Mouse (Mus musculus) liver, embryonic 16.5 days (tissue): ENCODE data around the gene Rsph10b. TPM values are rescaled to one million over a fixed set of nuclear protein-coding genes. Genes with fewer than 3 reads are reported as not detected.
"Not testable (repeated sequence)": the region's sequence is repeated elsewhere in the genome, so short reads cannot be mapped to it uniquely, and the experiment has no call there.

Source experiments
- ATAC-seq: fragments of 200-750 bp; cut with Nextera tagmentation; 2 replicates; pipeline ENCODE4 v1.8.0; 2017; ENCODE audit warnings: low read depth, mild to moderate bottlenecking, moderate number of reproducible peaks, moderate library complexity
- H3K27ac ChIP-seq: fragments of 300-500 bp; sonication (generic); 2 replicates; pipeline ENCODE4 v1.5.1; 2014; ENCODE audit warnings: mild to moderate bottlenecking, low read length
- H3K27me3 ChIP-seq: fragments of 300-500 bp; sonication (generic); 2 replicates; pipeline ENCODE4 v1.6.1; 2014; ENCODE audit warnings: low read depth, low read length, mixed read lengths; ENCODE audit not compliant: control insufficient read depth, insufficient read depth
- H3K36me3 ChIP-seq: fragments of 300-500 bp; sonication (generic); 2 replicates; pipeline ENCODE4 v1.6.1; 2014; ENCODE audit warnings: mild to moderate bottlenecking; ENCODE audit not compliant: control insufficient read depth, insufficient read depth
- H3K4me1 ChIP-seq: fragments of 300-500 bp; sonication (generic); 2 replicates; pipeline ENCODE4 v1.6.1; 2014; ENCODE audit warnings: low read depth, low read length, mixed read lengths; ENCODE audit not compliant: control insufficient read depth
- H3K4me2 ChIP-seq: fragments of 300-500 bp; sonication (generic); 2 replicates; pipeline ENCODE4 v1.6.1; 2014; ENCODE audit warnings: low read depth, low read length, mixed read lengths
- H3K4me3 ChIP-seq: fragments of 300-500 bp; sonication (generic); 2 replicates; pipeline ENCODE4 v1.5.1; 2014; ENCODE audit warnings: low read depth, mild to moderate bottlenecking, low read length
- H3K9ac ChIP-seq: fragments of 300-500 bp; sonication (generic); 2 replicates; pipeline ENCODE4 v1.6.1; 2014; ENCODE audit warnings: low read depth, low read length
- H3K9me3 ChIP-seq: fragments of 300-500 bp; sonication (generic); replicated peaks from 2 replicates; pipeline ENCODE4 v1.6.1; 2016; ENCODE audit warnings: low read length; ENCODE audit not compliant: control insufficient read depth
- WGBS: fragments of 180-500 bp; shearing (Covaris S2); extraction: QIAGEN DNeasy Blood & Tissue Kit; methylation state at CpG from one replicate; pipeline ENCODE4 v1.1.7; 2014; ENCODE audit not compliant: insufficient replicate concordance; 5-methylcytosine and 5-hydroxymethylcytosine counted together
- polyA plus RNA-seq: library from polyadenylated mRNA; unstranded; fragments of >200 nt; fragmentation: Nextera tagmentation; extraction: Ambion mirVana; gene quantifications from 2 replicates; pipeline ENCODE4 v1.2.1, GENCODE M21; 2015

Gene Rsph10b
- polyA plus RNA-seq, 1 experiment from 2014 or later = 0.77 TPM

GRCm38 (mm10) chr5:143993849-143994248 is 61.0 kb downstream of the Rsph10b start:
- no peak for ATAC-seq

GRCm38 (mm10) chr5:143994632-143995365 is 62.0 kb downstream of the Rsph10b start:
- H3K36me3 ChIP-seq = peaks cover 42% of the 10 kb centered on the region
- H3K27ac ChIP-seq = no peak overlapping the region
- no peaks in the 10 kb centered on the region for H3K9me3 ChIP-seq
- ATAC-seq = no peak
- no peaks in the 10 kb centered on the region for H3K27me3 ChIP-seq
- no peak overlapping the region for H3K4me3 ChIP-seq
- no peak overlapping the region for H3K9ac ChIP-seq
- H3K4me2 ChIP-seq = no peak overlapping the region
- 72% methylated on average over 11 of the region's 11 CpGs for WGBS
- no peaks in the 10 kb centered on the region for H3K4me1 ChIP-seq

More at GRCm38 (mm10) chr5:143993849-143994248, 61.0 kb downstream of the Rsph10b start:
- Histone ChIP-seq H3K36me3 (peaks cover 38% of the 10 kb centered on the region), H3K4me3 (no peak overlapping the region), H3K9ac (no peak overlapping the region), H3K27ac (no peak overlapping the region), H3K4me2 (no peak overlapping the region), H3K9me3 (no peaks in the 10 kb centered on the region), H3K4me1 (no peaks in the 10 kb centered on the region), H3K27me3 (no peaks in the 10 kb centered on the region)
- 84% methylated on average over 5 of the region's 5 CpGs for WGBS

- H3K4me3 ChIP-seq = no peak overlapping the region
- H3K36me3 ChIP-seq = peaks cover 30% of the 10 kb centered on the region
- H3K4me2 ChIP-seq = no peak overlapping the region
- ATAC-seq = no peak
- H3K9me3 ChIP-seq = no peaks in the 10 kb centered on the region
- H3K4me1 ChIP-seq = no peaks in the 10 kb centered on the region
- WGBS = 77% methylated on average over 1 of the region's 1 CpGs
- H3K27me3 ChIP-seq = no peaks in the 10 kb centered on the region
- H3K9ac ChIP-seq = no peak overlapping the region
- H3K27ac ChIP-seq = no peak overlapping the region
These were observed 66.6 kb downstream of the Rsph10b start for GRCm38 (mm10) chr5:143999409-143999808.

GRCm38 (mm10) chr5:144002461-144003192 is 69.8 kb downstream of the Rsph10b start:
- no peak for ATAC-seq
- Histone ChIP-seq H3K36me3 (peaks cover 26% of the 10 kb centered on the region), H3K9ac (no peak overlapping the region), H3K4me2 (no peak overlapping the region), H3K4me1 (no peaks in the 10 kb centered on the region), H3K27me3 (no peaks in the 10 kb centered on the region), H3K9me3 (no peaks in the 10 kb centered on the region), H3K27ac (no peak overlapping the region), H3K4me3 (no peak overlapping the region)
- WGBS = 79% methylated on average over 15 of the region's 15 CpGs

- WGBS = 35% methylated on average over 12 of the region's 13 CpGs
- peak overlapping the region; percentile 77 for H3K4me3 ChIP-seq
- peak overlapping the region; percentile 81; the same call in 1 of the 2 replicates for H3K9ac ChIP-seq
- not testable (repeated sequence) for H3K27ac ChIP-seq, H3K27me3 ChIP-seq, H3K9me3 ChIP-seq, ATAC-seq
- H3K4me1 ChIP-seq = peaks cover 11% of the 10 kb centered on the region
- peak overlapping the region; percentile 68 for H3K4me2 ChIP-seq
- H3K36me3 ChIP-seq = peaks cover 35% of the 10 kb centered on the region
These were observed 80.7 kb downstream of the Rsph10b start for GRCm38 (mm10) chr5:144013366-144014134.

- peaks cover 24% of the 10 kb centered on the region for H3K36me3 ChIP-seq
- peak within 1 kb of the TSS; percentile 68 for H3K4me2 ChIP-seq
- no peaks in the 10 kb centered on the region for H3K27me3 ChIP-seq
- ATAC-seq = peak; percentile 99
- H3K9me3 ChIP-seq = no peaks in the 10 kb centered on the region
- peak within 1 kb of the TSS; percentile 81 for H3K9ac ChIP-seq
- 2% methylated on average over 47 of the region's 47 CpGs for WGBS
- H3K4me3 ChIP-seq = peak within 1 kb of the TSS; percentile 77
- peaks cover 11% of the 10 kb centered on the region for H3K4me1 ChIP-seq
- H3K27ac ChIP-seq = peak within 1 kb of the TSS; percentile 84
These were observed 81.9 kb downstream of the Rsph10b start, which contains the start of gene Ccz1 for GRCm38 (mm10) chr5:144014551-144015311. Ccz1 (minus strand) TSS chr5:144014877.

DNA sequence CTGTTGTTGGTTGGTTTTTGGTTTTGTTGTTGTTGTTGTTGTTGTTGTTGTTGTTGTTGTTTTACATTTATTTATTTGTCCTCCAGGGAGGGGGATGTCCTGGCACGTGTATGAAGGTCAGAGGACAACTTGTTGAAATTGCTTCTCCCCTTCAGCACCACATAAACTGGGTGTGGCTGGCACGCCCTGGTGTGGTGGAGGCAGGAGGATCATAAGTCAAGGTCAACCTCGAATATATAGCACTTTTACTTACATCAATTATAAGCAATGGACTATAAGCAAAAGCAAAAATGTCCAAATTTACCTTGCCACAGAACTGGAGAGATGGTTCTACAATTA is 82.4 kb downstream of the Rsph10b start:
- Histone ChIP-seq H3K4me2 (peak overlapping the region; percentile 68), H3K9me3 (no peaks in the 10 kb centered on the region), H3K27ac (peak overlapping the region; percentile 84; the same call in 1 of the 2 replicates), H3K4me3 (peak overlapping the region; percentile 77), H3K4me1 (peaks cover 11% of the 10 kb centered on the region), H3K36me3 (peaks cover 21% of the 10 kb centered on the region), H3K27me3 (no peaks in the 10 kb centered on the region), H3K9ac (no peak overlapping the region)
- 52% methylated on average over 3 of the region's 3 CpGs for WGBS
- no peak for ATAC-seq

GRCm38 (mm10) chr5:144015845-144016244 is 83.0 kb downstream of the Rsph10b start:
- H3K36me3 ChIP-seq = peaks cover 15% of the 10 kb centered on the region
- no peak overlapping the region for H3K27ac ChIP-seq
- H3K4me2 ChIP-seq = no peak overlapping the region; the same call in 1 of the 2 replicates
- H3K4me1 ChIP-seq = peaks cover 11% of the 10 kb centered on the region
- no peaks in the 10 kb centered on the region for H3K27me3 ChIP-seq
- H3K9me3 ChIP-seq = no peaks in the 10 kb centered on the region
- WGBS = 76% methylated on average over 9 of the region's 9 CpGs
- no peak overlapping the region for H3K9ac ChIP-seq
- no peak for ATAC-seq
- no peak overlapping the region for H3K4me3 ChIP-seq
